Mouse (Mus musculus): ENCODE data around the gene 4933425L06Rik. TPM values are rescaled to one million over a fixed set of nuclear protein-coding genes. Genes with fewer than 3 reads are reported as not detected.

Gene 4933425L06Rik
- total and polyA plus RNA-seq, 2 experiments from 2014 or later: not detected

GRCm38 (mm10) chr13:105132370-105132769, 50.4 kb downstream of the 4933425L06Rik start:
- DNase-seq (no peak), ATAC-seq (no peak)
- Histone ChIP-seq H3K9me3 (ENCODE audit: low read length) (no peaks in the 10 kb centered on the region), H3K4me3 (ENCODE audit: low read depth, low read length) (no peak overlapping the region), H3K36me3 (ENCODE audit: insufficient read depth) (no peaks in the 10 kb centered on the region), H3K4me2 (ENCODE audit: low read depth) (no peak overlapping the region), H3K4me1 (ENCODE audit: insufficient read depth) (no peaks in the 10 kb centered on the region), H3K9ac (no peak overlapping the region), H3K27me3 (ENCODE audit: insufficient read depth, low read length) (no peaks in the 10 kb centered on the region), H3K27ac (ENCODE audit: low read depth, low read length) (no peak overlapping the region)
- WGBS: 86% methylated on average over 6 of the region's 6 CpGs
- TF ChIP-seq CTCF (IDR thresholded peaks at IDR 0.05; ENCODE audit: low read depth): no peak

GRCm38 (mm10) chr13:105132776-105133175, 50.9 kb downstream of the 4933425L06Rik start:
- H3K9me3 ChIP-seq (ENCODE audit: low read length): no peaks in the 10 kb centered on the region
- H3K4me2 ChIP-seq (ENCODE audit: low read depth): no peak overlapping the region
- no peak overlapping the region for H3K9ac ChIP-seq
- no peak overlapping the region for H3K27ac ChIP-seq (ENCODE audit: low read depth, low read length)
- H3K36me3 ChIP-seq (ENCODE audit: insufficient read depth): no peaks in the 10 kb centered on the region
- no peaks in the 10 kb centered on the region for H3K27me3 ChIP-seq (ENCODE audit: insufficient read depth, low read length)
- H3K4me3 ChIP-seq (ENCODE audit: low read depth, low read length): no peak overlapping the region
- TF ChIP-seq CTCF (IDR thresholded peaks at IDR 0.05; ENCODE audit: low read depth): no peak
- ATAC-seq (no peak), DNase-seq (no peak)
- 78% methylated on average over 2 of the region's 2 CpGs for WGBS
- H3K4me1 ChIP-seq (ENCODE audit: insufficient read depth): no peaks in the 10 kb centered on the region

- Histone ChIP-seq H3K4me1 (ENCODE audit: insufficient read depth) (no peaks in the 10 kb centered on the region), H3K4me2 (ENCODE audit: low read depth) (no peak overlapping the region), H3K9ac (no peak overlapping the region), H3K4me3 (ENCODE audit: low read depth, low read length) (no peak overlapping the region), H3K27me3 (ENCODE audit: insufficient read depth, low read length) (no peaks in the 10 kb centered on the region), H3K27ac (ENCODE audit: low read depth, low read length) (no peak overlapping the region), H3K36me3 (ENCODE audit: insufficient read depth) (no peaks in the 10 kb centered on the region), H3K9me3 (ENCODE audit: low read length) (no peaks in the 10 kb centered on the region)
- DNase-seq (no peak), ATAC-seq (no peak)
- WGBS: 80% methylated on average over 5 of the region's 5 CpGs
- no peak for TF ChIP-seq CTCF (IDR thresholded peaks at IDR 0.05; ENCODE audit: low read depth)
Measured at GRCm38 (mm10) chr13:105134397-105134796, 52.5 kb downstream of the 4933425L06Rik start.

DNA sequence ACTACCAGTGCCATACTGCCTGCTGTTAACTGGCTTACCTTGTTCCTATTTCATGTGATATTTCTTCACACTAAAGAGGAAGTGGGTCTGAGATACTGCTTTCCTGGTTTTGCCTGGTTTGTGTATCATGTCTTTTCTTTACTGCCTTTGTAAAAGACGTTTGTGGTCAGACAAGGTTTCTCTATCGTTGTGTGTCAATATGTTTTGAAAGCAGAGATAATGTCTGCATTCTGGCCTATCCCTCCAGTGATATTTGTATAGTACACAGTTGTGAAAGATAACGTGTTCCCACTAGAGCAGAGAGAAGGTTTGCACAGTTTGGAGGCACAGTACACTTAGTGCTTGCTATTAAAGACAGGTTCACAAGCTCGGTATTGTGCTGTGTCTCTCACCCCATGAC, 58.0 kb downstream of the 4933425L06Rik start:
- Histone ChIP-seq H3K27ac (ENCODE audit: low read depth, low read length) (no peak overlapping the region), H3K4me2 (ENCODE audit: low read depth) (no peak overlapping the region), H3K9me3 (ENCODE audit: low read length) (no peaks in the 10 kb centered on the region), H3K4me3 (ENCODE audit: low read depth, low read length) (no peak overlapping the region), H3K27me3 (ENCODE audit: insufficient read depth, low read length) (no peaks in the 10 kb centered on the region), H3K4me1 (ENCODE audit: insufficient read depth) (no peaks in the 10 kb centered on the region), H3K9ac (no peak overlapping the region), H3K36me3 (ENCODE audit: insufficient read depth) (no peaks in the 10 kb centered on the region)
- ATAC-seq (no peak), DNase-seq (no peak)
- WGBS: 77% methylated on average over 4 of the region's 4 CpGs
- TF ChIP-seq CTCF (IDR thresholded peaks at IDR 0.05; ENCODE audit: low read depth): no peak

DNA sequence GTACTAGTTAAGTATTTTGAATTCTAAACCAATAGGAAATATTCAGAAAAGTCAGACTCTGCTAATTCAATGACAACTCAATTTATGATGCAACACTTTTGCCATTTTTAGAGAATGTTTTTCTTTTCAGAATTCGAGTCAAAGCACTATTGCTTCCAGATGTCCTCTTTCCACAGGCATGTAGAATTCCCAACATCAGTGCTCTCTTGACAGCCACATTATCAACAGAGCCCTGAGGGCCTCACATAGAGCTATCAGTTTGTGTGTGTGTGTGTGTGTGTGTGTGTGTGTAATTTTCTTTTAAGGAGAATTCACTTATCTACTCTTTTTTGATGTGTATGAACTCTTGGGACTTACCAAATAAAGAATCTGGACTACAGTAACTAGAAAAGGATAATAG, 64.9 kb downstream of the 4933425L06Rik start:
- Histone ChIP-seq H3K27me3 (ENCODE audit: insufficient read depth, low read length) (no peaks in the 10 kb centered on the region), H3K4me1 (ENCODE audit: insufficient read depth) (no peaks in the 10 kb centered on the region), H3K4me2 (ENCODE audit: low read depth) (no peak overlapping the region), H3K9ac (no peak overlapping the region), H3K36me3 (ENCODE audit: insufficient read depth) (no peaks in the 10 kb centered on the region), H3K4me3 (ENCODE audit: low read depth, low read length) (no peak overlapping the region), H3K9me3 (ENCODE audit: low read length) (no peaks in the 10 kb centered on the region), H3K27ac (ENCODE audit: low read depth, low read length) (no peak overlapping the region)
- no peak for TF ChIP-seq CTCF (IDR thresholded peaks at IDR 0.05; ENCODE audit: low read depth)
- WGBS: 71% methylated on average over 1 of the region's 1 CpGs
- ATAC-seq (no peak), DNase-seq (no peak)

- WGBS: 73% methylated on average over 4 of the region's 4 CpGs
- no peak for TF ChIP-seq CTCF (IDR thresholded peaks at IDR 0.05; ENCODE audit: low read depth)
- no peaks in the 10 kb centered on the region for H3K36me3 ChIP-seq (ENCODE audit: insufficient read depth)
- no peaks in the 10 kb centered on the region for H3K27me3 ChIP-seq (ENCODE audit: insufficient read depth, low read length)
- H3K9ac ChIP-seq: no peak overlapping the region
- H3K4me3 ChIP-seq (ENCODE audit: low read depth, low read length): no peak overlapping the region
- DNase-seq (no peak), ATAC-seq (no peak)
- no peaks in the 10 kb centered on the region for H3K4me1 ChIP-seq (ENCODE audit: insufficient read depth)
- no peak overlapping the region for H3K4me2 ChIP-seq (ENCODE audit: low read depth)
- no peak overlapping the region for H3K27ac ChIP-seq (ENCODE audit: low read depth, low read length)
- no peaks in the 10 kb centered on the region for H3K9me3 ChIP-seq (ENCODE audit: low read length)
Measured at GRCm38 (mm10) chr13:105147795-105148418, 66.0 kb downstream of the 4933425L06Rik start.

DNA sequence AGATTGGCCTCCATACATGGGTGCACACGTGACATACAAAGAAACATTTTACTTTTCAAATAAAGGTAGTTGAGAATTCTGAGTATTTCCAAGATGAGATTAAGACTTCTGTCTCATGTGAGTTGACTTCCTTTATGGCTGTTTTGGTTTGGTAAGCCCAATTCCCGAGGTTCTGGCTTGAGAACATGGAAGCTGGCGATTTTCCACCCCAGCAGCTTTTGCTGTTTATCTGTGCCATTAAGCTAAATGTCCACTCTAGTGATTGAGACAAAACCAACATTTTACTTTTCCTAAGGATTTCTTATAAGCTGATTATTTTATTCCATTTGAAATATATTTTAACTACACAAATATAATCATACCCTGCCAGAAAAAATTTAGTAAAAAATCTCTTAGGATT, 68.1 kb downstream of the 4933425L06Rik start:
- Histone ChIP-seq H3K27ac (ENCODE audit: low read depth, low read length) (no peak overlapping the region), H3K36me3 (ENCODE audit: insufficient read depth) (no peaks in the 10 kb centered on the region), H3K9me3 (ENCODE audit: low read length) (no peaks in the 10 kb centered on the region), H3K4me1 (ENCODE audit: insufficient read depth) (no peaks in the 10 kb centered on the region), H3K4me2 (ENCODE audit: low read depth) (no peak overlapping the region), H3K4me3 (ENCODE audit: low read depth, low read length) (no peak overlapping the region), H3K9ac (no peak overlapping the region), H3K27me3 (ENCODE audit: insufficient read depth, low read length) (no peaks in the 10 kb centered on the region)
- 93% methylated on average over 3 of the region's 3 CpGs for WGBS
- DNase-seq (no peak), ATAC-seq (no peak)
- TF ChIP-seq CTCF (IDR thresholded peaks at IDR 0.05; ENCODE audit: low read depth): no peak
